Mouse (Mus musculus): ENCODE data around the gene Osmr.
"Not testable (repeated sequence)": the region's sequence is repeated elsewhere in the genome, so short reads cannot be mapped to it uniquely, and the experiment has no call there.

Gene Osmr

DNA sequence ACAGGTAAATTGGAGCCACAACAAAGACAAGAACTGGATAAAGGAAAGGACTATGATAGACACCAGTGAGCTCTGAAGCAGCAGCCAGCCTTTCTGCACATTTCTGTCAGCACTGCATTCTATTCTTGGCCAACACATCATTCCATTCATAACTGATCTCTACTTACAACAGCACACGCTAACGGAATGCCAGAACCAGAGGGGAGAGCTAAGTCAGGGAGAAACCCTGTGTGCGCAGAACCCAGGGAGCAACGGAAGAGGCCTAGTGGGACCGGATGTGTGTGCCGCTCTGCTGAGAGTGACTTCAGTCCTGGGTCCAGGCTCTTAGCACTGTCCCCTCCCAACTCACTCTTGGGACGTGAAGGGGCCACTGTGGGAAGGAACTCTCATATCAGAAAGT is 13.2 kb downstream of the Osmr start:
- DNase-seq (ENCODE audit: low read depth, low spot score): no peak

DNA sequence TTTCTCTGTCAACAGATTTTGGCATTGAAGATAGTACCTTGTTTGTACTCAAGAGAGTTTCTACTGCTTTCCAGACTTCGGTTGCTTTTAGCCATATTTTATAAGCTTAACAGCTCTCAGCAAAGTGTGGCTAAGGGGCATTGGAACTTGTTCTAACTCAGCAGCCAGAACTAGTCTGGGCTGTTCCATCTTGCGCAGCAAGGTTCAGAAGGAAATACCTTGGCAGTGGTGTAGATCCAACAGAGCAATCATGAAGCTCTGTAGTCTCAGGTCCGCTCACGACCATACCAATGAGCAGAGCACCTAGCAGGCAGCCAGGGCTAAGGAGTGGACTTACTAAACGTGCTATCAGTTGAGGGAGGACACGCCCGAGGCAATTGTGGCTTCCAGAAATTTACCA is 15.0 kb downstream of the Osmr start:
- DNase-seq (ENCODE audit: low read depth, low spot score): no peak

DNA sequence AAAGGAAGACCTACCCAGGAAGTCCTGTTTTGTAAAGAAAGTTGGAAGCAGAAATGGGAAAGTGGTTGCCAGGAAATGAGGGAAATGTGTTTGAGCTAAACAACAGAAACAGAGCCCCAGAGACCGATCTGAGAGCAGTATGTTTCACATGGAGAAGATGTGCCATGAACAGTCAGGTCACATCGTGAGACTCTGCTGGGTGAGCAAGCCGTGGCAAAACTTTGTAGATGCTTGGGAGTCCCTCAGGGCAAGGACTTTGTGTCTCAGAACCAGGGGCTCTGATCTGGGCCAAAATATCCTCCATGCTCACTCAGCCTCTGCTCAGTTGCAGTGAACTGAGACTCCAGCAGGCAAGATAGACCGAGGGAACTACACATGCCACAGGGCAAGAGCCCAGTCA is 15.9 kb downstream of the Osmr start:
- no peak for DNase-seq (ENCODE audit: low read depth, low spot score)

DNA sequence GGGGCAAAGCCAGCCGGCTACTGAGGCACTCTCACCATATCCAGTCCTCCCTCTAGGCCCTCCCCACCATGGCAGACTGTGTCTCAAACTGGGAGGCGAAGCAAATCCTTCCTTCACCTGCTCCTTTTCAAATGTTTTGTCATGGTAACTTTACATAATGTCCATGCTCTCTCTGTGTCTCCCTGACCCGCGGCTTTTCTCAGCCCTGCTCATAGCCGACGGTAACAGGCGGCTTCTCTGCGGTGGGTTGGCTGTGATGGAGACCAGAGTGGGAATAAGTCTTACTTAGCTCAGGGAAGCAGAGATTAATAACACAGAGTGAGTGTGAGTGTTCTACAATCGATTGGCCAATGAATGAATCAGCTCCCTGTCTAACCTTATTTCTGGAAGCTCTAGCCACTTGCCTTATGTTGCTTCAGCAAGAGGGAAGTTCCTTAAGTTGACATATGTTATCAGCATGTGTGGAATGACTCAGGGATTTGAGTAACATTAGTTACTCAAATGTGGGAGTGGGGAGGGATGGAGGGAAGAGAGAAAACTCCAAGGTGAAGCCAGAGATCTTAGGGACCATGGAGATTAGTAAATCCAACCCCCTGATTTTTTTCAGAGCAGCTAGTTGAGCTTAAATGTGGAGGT is 17.4 kb downstream of the Osmr start:
- DNase-seq (ENCODE audit: low read depth, low spot score): no peak

DNA sequence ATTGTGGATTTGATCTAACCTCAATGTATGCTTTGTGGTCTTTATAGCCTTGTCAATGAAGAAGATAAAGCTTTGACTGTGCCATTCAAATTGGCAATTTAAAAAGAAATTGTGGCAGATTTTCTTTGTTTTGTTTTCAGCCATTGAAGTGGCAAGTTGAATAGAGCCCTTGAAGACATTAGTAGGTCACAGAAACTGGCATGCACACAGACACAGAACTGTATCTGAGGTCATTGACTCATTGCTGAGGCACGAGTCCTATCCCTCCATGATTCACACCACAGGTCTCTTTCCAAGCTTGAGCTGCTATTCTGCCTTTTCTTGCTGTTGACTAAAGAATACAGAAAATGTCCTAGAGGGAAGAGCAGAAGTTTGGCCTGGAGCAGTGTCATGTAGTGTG is 24.9 kb downstream of the Osmr start:
- no peak for DNase-seq (ENCODE audit: low read depth, low spot score)

DNA sequence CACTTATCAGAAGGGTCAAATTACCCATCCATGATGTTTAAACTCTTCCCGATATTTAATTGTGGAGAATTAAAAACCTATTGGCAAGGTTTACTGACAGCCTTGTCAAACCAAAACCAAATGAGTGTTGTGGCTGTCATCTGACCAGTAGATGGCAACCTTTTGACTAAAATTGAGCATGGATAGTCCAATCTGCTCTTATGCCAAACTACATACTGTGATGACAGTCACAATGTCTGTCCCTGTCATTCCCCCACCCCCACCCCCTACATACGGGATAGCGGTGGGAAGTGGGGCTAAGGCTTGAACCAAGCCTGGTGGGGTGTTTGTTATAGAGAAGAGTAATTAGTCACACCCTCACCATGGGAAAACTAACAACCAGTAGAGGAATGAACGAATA is 34.6 kb downstream of the Osmr start:
- DNase-seq (ENCODE audit: low read depth, low spot score): no peak

DNA sequence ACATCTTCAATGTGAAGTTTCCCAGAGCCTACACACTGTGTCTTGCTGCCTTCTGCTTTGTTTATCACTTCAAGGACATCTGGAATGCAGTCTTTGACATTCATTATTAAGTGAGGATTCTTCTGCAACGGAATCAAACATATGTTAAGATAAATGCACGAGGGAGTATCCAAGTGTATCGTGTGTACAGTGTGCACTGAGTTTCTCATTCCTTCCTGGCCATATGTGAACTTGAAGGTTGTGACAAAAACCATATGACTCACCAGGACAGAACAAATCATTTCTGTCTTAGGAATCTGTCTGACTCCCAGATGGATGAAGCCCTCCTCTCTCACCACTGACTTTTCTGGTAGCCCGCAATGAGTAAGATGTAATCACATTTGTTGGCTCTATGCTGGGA is 59.0 kb downstream of the Osmr start:
- no peak for DNase-seq (ENCODE audit: low read depth, low spot score)

DNA sequence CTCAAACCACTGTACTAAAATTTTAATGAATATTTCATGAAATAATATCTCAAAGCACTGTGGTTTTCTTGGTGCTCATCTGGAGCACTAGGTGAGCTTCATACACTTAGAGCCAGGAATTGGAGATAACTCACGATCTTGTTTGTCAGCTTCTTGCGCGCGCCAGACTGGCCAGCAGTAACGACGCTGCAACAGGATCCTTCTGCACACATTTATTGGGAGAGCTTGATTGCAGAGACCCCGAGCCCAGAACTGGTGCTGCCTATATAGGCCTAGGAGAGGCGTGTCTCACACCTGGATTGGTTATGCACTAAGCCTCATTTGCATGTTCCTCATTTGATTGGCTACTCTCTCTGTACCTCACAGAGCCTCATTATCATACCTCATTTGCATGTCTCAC is 73.6 kb downstream of the Osmr start:
- DNase-seq (ENCODE audit: low read depth, low spot score): not testable (repeated sequence)

DNA sequence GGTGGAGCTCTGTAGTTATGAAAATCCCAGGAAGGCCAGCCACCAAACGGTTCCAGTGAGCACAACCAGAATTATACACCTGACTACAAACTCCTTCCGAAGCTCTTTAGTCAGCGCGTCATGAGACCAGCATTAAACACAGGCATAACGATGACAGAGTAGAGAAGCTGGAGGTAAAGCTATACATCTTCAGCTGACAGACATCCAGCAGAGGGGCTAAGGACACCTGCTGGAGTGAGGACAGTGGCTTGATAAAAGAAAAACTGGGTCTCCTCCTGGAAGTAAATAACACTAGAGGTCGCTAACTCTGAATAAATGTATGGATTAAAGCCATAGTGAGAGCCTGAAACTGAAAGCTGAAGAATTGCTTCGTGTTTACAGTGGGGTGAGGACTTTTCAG is 81.9 kb downstream of the Osmr start:
- DNase-seq (ENCODE audit: low read depth, low spot score): no peak

DNA sequence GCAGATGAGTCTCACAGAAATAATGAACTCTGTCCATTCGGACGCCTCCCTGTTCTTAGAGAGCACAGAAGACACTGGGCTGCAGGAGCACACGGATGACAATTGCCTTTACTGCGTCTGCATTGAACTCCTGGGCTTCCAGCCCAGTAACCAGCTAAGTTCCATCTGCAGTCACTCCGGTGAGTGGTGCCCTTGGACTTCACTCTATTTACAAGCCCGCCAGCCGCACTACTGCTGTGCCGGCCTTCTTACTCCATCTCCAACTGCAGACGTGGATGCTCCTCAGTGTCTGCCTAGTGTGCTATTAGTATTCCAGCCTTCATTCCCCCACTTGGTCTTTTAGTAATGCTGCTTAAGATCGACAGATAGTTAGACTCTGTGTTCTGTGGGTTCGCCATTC is 83.1 kb downstream of the Osmr start:
- DNase-seq (ENCODE audit: low read depth, low spot score): no peak

DNA sequence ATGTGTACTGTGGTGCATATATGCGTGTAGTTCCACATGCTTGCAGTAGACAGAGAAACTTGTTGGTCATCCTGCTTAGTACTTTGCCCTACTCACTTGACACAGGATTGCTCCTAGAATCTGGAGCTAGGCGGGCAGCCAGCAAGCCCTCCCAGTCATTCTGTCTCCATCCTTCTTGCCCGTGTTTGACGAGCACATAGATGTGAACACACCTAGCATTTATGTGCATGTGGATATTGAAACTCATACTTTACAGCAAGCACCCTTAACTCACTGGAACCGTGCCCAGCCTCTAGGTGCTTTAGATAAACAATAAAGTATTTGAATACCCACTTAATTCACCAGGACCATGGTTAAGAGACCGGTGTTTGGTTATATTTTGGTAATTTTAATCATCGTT is 84.8 kb downstream of the Osmr start:
- DNase-seq (ENCODE audit: low read depth, low spot score): no peak

DNA sequence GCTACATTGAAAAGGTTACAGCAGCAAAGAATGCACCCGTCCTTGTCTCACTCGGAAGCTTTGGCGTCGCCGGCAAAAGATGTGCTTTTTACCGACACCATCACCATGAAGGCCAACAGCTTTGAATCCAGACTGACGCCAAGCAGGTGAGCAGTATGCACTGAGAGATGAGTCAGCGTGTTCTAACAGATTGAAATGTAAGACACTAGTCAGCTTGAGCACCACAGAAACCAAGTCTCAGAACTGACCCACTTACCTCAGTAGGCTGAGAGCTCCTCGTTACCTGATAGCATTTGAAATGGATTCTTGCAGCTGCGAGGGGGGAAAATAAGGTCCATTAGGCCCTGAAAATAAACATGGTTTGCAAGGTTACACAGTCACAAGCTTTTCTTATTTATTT is 87.5 kb downstream of the Osmr start:
- DNase-seq (ENCODE audit: low read depth, low spot score): peak; percentile 68

DNA sequence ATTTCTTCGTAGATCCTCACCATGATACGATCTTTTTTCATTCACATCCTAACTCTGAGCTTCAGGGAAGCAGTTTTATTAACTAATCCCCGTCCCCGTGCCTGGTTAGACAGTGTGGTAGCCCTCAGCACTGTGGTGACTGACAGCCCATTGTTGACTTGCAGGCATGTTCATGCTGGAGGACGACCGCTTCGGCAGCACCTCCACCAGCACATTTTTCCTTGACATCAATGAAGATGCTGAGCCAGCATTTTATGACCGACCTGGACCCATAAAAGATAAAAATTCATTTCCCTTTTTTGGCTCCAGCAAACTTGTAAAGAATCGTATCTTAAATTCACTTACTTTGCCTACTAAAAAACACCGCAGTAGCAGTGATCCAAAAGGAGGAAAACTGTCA is 88.6 kb downstream of the Osmr start:
- no peak for DNase-seq (ENCODE audit: low read depth, low spot score)

DNA sequence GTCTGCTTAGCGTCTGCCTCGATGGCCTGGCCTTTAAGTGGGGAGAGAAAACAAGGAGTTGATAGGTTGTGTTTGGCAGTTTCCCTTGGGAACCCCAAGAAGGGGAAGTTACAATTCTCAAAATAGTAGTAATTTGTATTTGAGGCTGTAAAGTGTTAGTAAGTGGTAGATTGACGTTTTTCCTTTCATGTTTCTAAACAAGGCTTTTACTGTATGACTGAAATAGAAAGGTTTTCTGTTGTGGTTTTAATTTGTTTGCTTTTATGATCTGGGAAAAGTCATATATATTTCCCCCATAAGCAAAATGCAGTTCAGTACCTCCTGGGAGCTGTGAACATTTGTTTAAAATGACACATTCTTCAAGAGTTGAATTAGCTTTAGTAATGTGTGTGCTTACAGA is 102.5 kb downstream of the Osmr start:
- no peak for DNase-seq (ENCODE audit: low read depth, low spot score)
